Mouse (Mus musculus) midbrain, embryonic 16.5 days (tissue): ENCODE results near the gene Abraxas2. TPM values are rescaled to one million over a fixed set of nuclear protein-coding genes. Genes with fewer than 3 reads are reported as not detected.

Experiments used
- ATAC-seq: fragments of 200-750 bp; cut with Nextera tagmentation; 2 replicates; pipeline ENCODE4 v1.8.0; 2017; ENCODE audit warnings: moderate TSS enrichment
- H3K27ac ChIP-seq: fragments of 300-500 bp; sonication (generic); 2 replicates; pipeline ENCODE4 v1.5.1; 2014; ENCODE audit warnings: mild to moderate bottlenecking, low read length, mixed read lengths
- H3K27me3 ChIP-seq: fragments of 300-500 bp; sonication (generic); 2 replicates; pipeline ENCODE4 v1.6.1; 2014; ENCODE audit warnings: low read depth, low read length, mixed read lengths; ENCODE audit not compliant: control insufficient read depth, insufficient read depth
- H3K36me3 ChIP-seq: fragments of 300-500 bp; sonication (generic); 2 replicates; pipeline ENCODE4 v1.6.1; 2014; ENCODE audit warnings: mild to moderate bottlenecking, low read length, moderate library complexity, mixed read lengths; ENCODE audit not compliant: control insufficient read depth, insufficient read depth
- H3K4me1 ChIP-seq: fragments of 300-500 bp; sonication (generic); 2 replicates; pipeline ENCODE4 v1.6.1; 2014; ENCODE audit warnings: mild to moderate bottlenecking, low read length, mixed read lengths; ENCODE audit not compliant: control insufficient read depth, insufficient read depth
- H3K4me2 ChIP-seq: fragments of 300-500 bp; sonication (generic); 2 replicates; pipeline ENCODE4 v1.6.1; 2014; ENCODE audit warnings: mild to moderate bottlenecking, low read length, mixed read lengths
- H3K4me3 ChIP-seq: fragments of 300-500 bp; sonication (generic); 2 replicates; pipeline ENCODE4 v1.5.1; 2014; ENCODE audit warnings: low read depth, mild to moderate bottlenecking, low read length, moderate library complexity, mixed read lengths
- H3K9ac ChIP-seq: fragments of 300-500 bp; sonication (generic); 2 replicates; pipeline ENCODE4 v1.6.1; 2014; ENCODE audit warnings: low read depth, low read length, mixed read lengths
- H3K9me3 ChIP-seq: fragments of 300-500 bp; sonication (generic); replicated peaks from 2 replicates; pipeline ENCODE4 v1.6.1; 2014; ENCODE audit warnings: mild to moderate bottlenecking, low read length, mixed read lengths; ENCODE audit not compliant: control insufficient read depth, poor library complexity, severe bottlenecking
- WGBS: fragments of 180-500 bp; shearing (Covaris S2); extraction: QIAGEN DNeasy Blood & Tissue Kit; methylation state at CpG from one replicate; pipeline ENCODE4 v1.1.7; 2014; 5-methylcytosine and 5-hydroxymethylcytosine counted together
- polyA plus RNA-seq: library from polyadenylated mRNA; unstranded; fragments of >200 nt; fragmentation: Nextera tagmentation; extraction: Ambion mirVana; gene quantifications from 2 replicates; pipeline ENCODE4 v1.2.1, GENCODE M21; 2015

Abraxas2 gene
- polyA plus RNA-seq, 1 experiment from 2014 or later: 37.4 TPM

- H3K36me3 ChIP-seq: peaks cover 65% of the 10 kb centered on the region
- no peak overlapping the region for H3K4me2 ChIP-seq
- no peak for ATAC-seq
- H3K4me3 ChIP-seq: no peak overlapping the region
- H3K27me3 ChIP-seq: no peaks in the 10 kb centered on the region
- H3K9me3 ChIP-seq: no peaks in the 10 kb centered on the region
- 96% methylated on average over 1 of the region's 1 CpGs for WGBS
- H3K4me1 ChIP-seq: no peaks in the 10 kb centered on the region
- H3K27ac ChIP-seq: no peak overlapping the region
- H3K9ac ChIP-seq: no peak overlapping the region
Observed at GRCm38 (mm10) chr7:132880276-132880675, 21.3 kb downstream of the Abraxas2 start.

GRCm38 (mm10) chr7:132882343-132882742, 23.3 kb downstream of the Abraxas2 start:
- WGBS: 83% methylated on average over 2 of the region's 2 CpGs
- Histone ChIP-seq H3K36me3 (peaks cover 46% of the 10 kb centered on the region), H3K27me3 (no peaks in the 10 kb centered on the region), H3K4me2 (no peak overlapping the region), H3K4me3 (no peak overlapping the region), H3K9me3 (no peaks in the 10 kb centered on the region), H3K27ac (no peak overlapping the region), H3K4me1 (no peaks in the 10 kb centered on the region), H3K9ac (no peak overlapping the region)
- ATAC-seq: no peak

- H3K9me3 ChIP-seq: no peaks in the 10 kb centered on the region
- H3K4me1 ChIP-seq: no peaks in the 10 kb centered on the region
- H3K4me3 ChIP-seq: no peak overlapping the region
- ATAC-seq: no peak
- H3K27ac ChIP-seq: no peak overlapping the region
- peaks cover 36% of the 10 kb centered on the region for H3K36me3 ChIP-seq
- no peak overlapping the region for H3K9ac ChIP-seq
- no peaks in the 10 kb centered on the region for H3K27me3 ChIP-seq
- 90% methylated on average over 7 of the region's 7 CpGs for WGBS
- no peak overlapping the region for H3K4me2 ChIP-seq
Observed at GRCm38 (mm10) chr7:132884031-132884430, 25.0 kb downstream of the Abraxas2 start.

GRCm38 (mm10) chr7:132887019-132887804, 28.2 kb downstream of the Abraxas2 start:
- H3K9ac ChIP-seq: no peak overlapping the region
- H3K27ac ChIP-seq: no peak overlapping the region
- H3K36me3 ChIP-seq: peaks cover 15% of the 10 kb centered on the region
- no peaks in the 10 kb centered on the region for H3K27me3 ChIP-seq
- H3K9me3 ChIP-seq: no peaks in the 10 kb centered on the region
- no peak for ATAC-seq
- no peak overlapping the region for H3K4me2 ChIP-seq
- H3K4me3 ChIP-seq: no peak overlapping the region
- no peaks in the 10 kb centered on the region for H3K4me1 ChIP-seq
- WGBS: 82% methylated on average over 7 of the region's 7 CpGs

GRCm38 (mm10) chr7:132888052-132888451, 29.0 kb downstream of the Abraxas2 start:
- no peaks in the 10 kb centered on the region for H3K27me3 ChIP-seq
- no peak overlapping the region for H3K9ac ChIP-seq
- no peak for ATAC-seq
- 88% methylated on average over 3 of the region's 3 CpGs for WGBS
- peaks cover 10% of the 10 kb centered on the region for H3K36me3 ChIP-seq
- no peak overlapping the region for H3K4me3 ChIP-seq
- H3K9me3 ChIP-seq: no peaks in the 10 kb centered on the region
- H3K27ac ChIP-seq: no peak overlapping the region
- no peaks in the 10 kb centered on the region for H3K4me1 ChIP-seq
- no peak overlapping the region for H3K4me2 ChIP-seq

- Histone ChIP-seq H3K36me3 (peaks cover 5% of the 10 kb centered on the region; the same call in 1 of the 2 replicates), H3K9ac (no peak overlapping the region), H3K27ac (no peak overlapping the region), H3K4me3 (no peak overlapping the region), H3K4me2 (no peak overlapping the region), H3K9me3 (no peaks in the 10 kb centered on the region), H3K4me1 (no peaks in the 10 kb centered on the region), H3K27me3 (no peaks in the 10 kb centered on the region)
- ATAC-seq: no peak
- WGBS: 75% methylated on average over 4 of the region's 4 CpGs
Observed at GRCm38 (mm10) chr7:132888518-132889249, 29.7 kb downstream of the Abraxas2 start.

- ATAC-seq: no peak
- Histone ChIP-seq H3K4me1 (no peaks in the 10 kb centered on the region), H3K27me3 (no peaks in the 10 kb centered on the region), H3K4me2 (no peak overlapping the region), H3K36me3 (peaks cover under 1% of the 10 kb centered on the region; the same call in 1 of the 2 replicates), H3K4me3 (no peak overlapping the region), H3K27ac (no peak overlapping the region), H3K9ac (no peak overlapping the region), H3K9me3 (no peaks in the 10 kb centered on the region)
- WGBS: 92% methylated on average over 8 of the region's 8 CpGs
Observed at GRCm38 (mm10) chr7:132889691-132890090, 30.7 kb downstream of the Abraxas2 start.

GRCm38 (mm10) chr7:132890201-132890600, 31.2 kb downstream of the Abraxas2 start:
- Histone ChIP-seq H3K4me3 (no peak overlapping the region), H3K36me3 (no peaks in the 10 kb centered on the region; the same call in 1 of the 2 replicates), H3K4me2 (no peak overlapping the region), H3K27me3 (no peaks in the 10 kb centered on the region), H3K9me3 (no peaks in the 10 kb centered on the region), H3K9ac (no peak overlapping the region), H3K4me1 (no peaks in the 10 kb centered on the region), H3K27ac (no peak overlapping the region)
- no peak for ATAC-seq
- 87% methylated on average over 5 of the region's 5 CpGs for WGBS
